Mouse (Mus musculus): ENCODE results near the gene Bola2. TPM values are rescaled to one million over a fixed set of nuclear protein-coding genes. Genes with fewer than 3 reads are reported as not detected.

The Bola2 gene
- total and polyA plus RNA-seq, 3 experiments, result 60.4 to 341 (median 136) TPM

DNA sequence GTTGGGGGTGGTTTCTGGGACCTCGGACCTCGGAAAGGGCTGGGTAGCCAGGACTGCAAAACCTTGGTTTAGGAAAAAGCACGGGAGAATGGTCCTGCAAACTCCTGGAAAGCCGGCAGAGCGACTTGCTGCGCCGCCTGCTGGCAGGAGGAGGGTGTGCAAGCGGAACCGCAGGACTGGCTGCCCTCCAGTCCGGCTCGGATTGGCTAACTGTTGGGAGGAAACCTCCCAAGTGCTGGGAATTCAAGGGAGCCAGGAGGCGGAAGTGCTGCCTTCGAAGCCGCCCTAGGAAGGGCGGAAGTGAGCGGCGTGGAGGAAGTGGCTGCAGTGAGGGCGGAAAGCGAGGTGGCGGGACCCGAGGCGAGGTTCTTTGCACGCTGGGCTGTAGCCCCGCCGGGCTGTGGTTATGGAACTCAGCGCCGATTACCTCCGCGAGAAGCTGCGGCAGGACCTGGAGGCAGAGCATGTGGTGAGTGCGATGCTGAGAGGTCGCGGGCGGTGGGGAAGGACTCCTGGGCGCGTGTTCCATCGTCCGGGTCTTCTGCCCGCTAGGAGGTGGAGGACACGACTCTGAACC is 518 bp downstream of the Bola2 start, which contains the start of gene Slx1b (continued):
- TF ChIP-seq IRF4 (IDR thresholded peaks at IDR 0.05; ENCODE audit: low read depth, low read length) (peak; percentile 82), POLR2A (IDR thresholded peaks at IDR 0.05; ENCODE audit: low read depth, low read length) (peak; percentile 74), SIN3A (IDR thresholded peaks at IDR 0.05; ENCODE audit: low read length) (peak; percentile 98), MEF2A (IDR thresholded peaks at IDR 0.05; ENCODE audit: borderline replicate concordance, low read depth, low read length) (peak; percentile 38; the same call in 1 of the 2 replicates), NELFE (IDR thresholded peaks at IDR 0.05; ENCODE audit: low read depth, low read length) (peak; percentile 71), RCOR1 (conservative IDR thresholded peaks at IDR 0.05; ENCODE audit: low read depth, low read length) (peak; percentile 57; the same call in 1 of the 2 replicates), ZC3H11A (IDR thresholded peaks at IDR 0.05; ENCODE audit: low read depth, low read length) (no peak), MYC (IDR thresholded peaks at IDR 0.05; ENCODE audit: low read depth, low read length) (peak; percentile 84)

- H3K27me3 ChIP-seq (replicated peaks), result no peaks in the 10 kb centered on the region
- peaks cover 27% of the 10 kb centered on the region for H3K79me2 ChIP-seq (replicated peaks; ENCODE audit: control insufficient read depth, extremely low read depth, insufficient read depth, poor library complexity, severe bottlenecking)
- H3K36me3 ChIP-seq (replicated peaks in 1 of 2; ENCODE audit: control insufficient read depth in 1 of 2, insufficient read depth in 1 of 2, low read length in 1 of 2), result peaks cover 49 to 62% of the 10 kb centered on the region in 2 experiments
- no peaks in the 10 kb centered on the region for H3K9me3 ChIP-seq (replicated peaks; ENCODE audit: low read length)
- DNase-seq (ENCODE audit: extremely low read depth), result no peak
- peak overlapping the region; percentile 29; the same call in 1 of the 2 replicates for H3K27ac ChIP-seq (ENCODE audit: insufficient read depth, low read depth)
- dilution Hi-C loops (cut with MboI; ENCODE audit: extremely low pct_ligation_motif_present, extremely low pct_unique_long_range_greater_than_20kb, low sequenced_read_pairs), result no loop called here
- H3K4me3 ChIP-seq (replicated peaks in 1 of 3; ENCODE audit: low read depth in 2 of 3, low read length in 2 of 3, poor library complexity in 1 of 3), result peak overlapping the region; percentile 83 to 98 (median 92)
- peak overlapping the region; percentile 60 for H3K9ac ChIP-seq (ENCODE audit: insufficient read depth, low read depth)
- H3K4me1 ChIP-seq (ENCODE audit: control insufficient read depth in 1 of 2, insufficient read depth in 2 of 2), result peaks cover 16 to 58% of the 10 kb centered on the region in 2 experiments
- TF ChIP-seq CHD1 (IDR thresholded peaks at IDR 0.05; ENCODE audit: low read depth, low read length), result 0 out of 2 replicates have a peak, but pooled peaks have one; percentile 11
- no peak for TF ChIP-seq POLR2AphosphoS2 (IDR thresholded peaks at IDR 0.05; ENCODE audit: low read depth, low read length)
- in situ Hi-C loops (cut with MboI; ENCODE audit: low pct_ligation_motif_present, low pct_unique_long_range_greater_than_20kb, low sequenced_read_pairs), result no loop called here
- H3K4me2 ChIP-seq (ENCODE audit: insufficient read depth, low read depth, poor library complexity, severe bottlenecking), result peak overlapping the region; percentile 54
Observed at GRCm38 (mm10) chr7:126696303-126696702, 1.1 kb downstream of the Bola2 start.

GRCm38 (mm10) chr7:126696886-126697285 is 1.7 kb downstream of the Bola2 start:
- Histone ChIP-seq H3K4me1 (ENCODE audit: control insufficient read depth in 1 of 2, insufficient read depth in 2 of 2) (peaks cover 21 to 64% of the 10 kb centered on the region in 2 experiments), H3K4me2 (ENCODE audit: insufficient read depth, low read depth, poor library complexity, severe bottlenecking) (peak overlapping the region; percentile 54), H3K9me3 (replicated peaks; ENCODE audit: low read length) (no peaks in the 10 kb centered on the region), H3K79me2 (replicated peaks; ENCODE audit: control insufficient read depth, extremely low read depth, insufficient read depth, poor library complexity, severe bottlenecking) (peaks cover 32% of the 10 kb centered on the region), H3K4me3 (replicated peaks in 1 of 3; ENCODE audit: low read depth in 2 of 3, low read length in 2 of 3, poor library complexity in 1 of 3) (peak overlapping the region; percentile 83 to 98 (median 92)), H3K36me3 (replicated peaks in 1 of 2; ENCODE audit: control insufficient read depth in 1 of 2, insufficient read depth in 1 of 2, low read length in 1 of 2) (peaks cover 50 to 63% of the 10 kb centered on the region in 2 experiments), H3K27me3 (replicated peaks) (no peaks in the 10 kb centered on the region), H3K27ac (ENCODE audit: insufficient read depth, low read depth) (no peak overlapping the region), H3K9ac (ENCODE audit: insufficient read depth, low read depth) (peak overlapping the region; percentile 60)
- no peak for TF ChIP-seq ETS1 (conservative IDR thresholded peaks at IDR 0.05; ENCODE audit: low read depth, low read length)
- no peak for DNase-seq (ENCODE audit: extremely low read depth)
- dilution Hi-C loops (cut with MboI; ENCODE audit: extremely low pct_ligation_motif_present, extremely low pct_unique_long_range_greater_than_20kb, low sequenced_read_pairs), result no loop called here
- in situ Hi-C loops (cut with MboI; ENCODE audit: low pct_ligation_motif_present, low pct_unique_long_range_greater_than_20kb, low sequenced_read_pairs), result no loop called here

All from CH12.LX (cell line).